Mouse (Mus musculus): Measurements from ENCODE around the gene Serpinb9b. TPM values are rescaled to one million over a fixed set of nuclear protein-coding genes. Genes with fewer than 3 reads are reported as not detected.
"Not testable (repeated sequence)": the region's sequence is repeated elsewhere in the genome, so short reads cannot be mapped to it uniquely, and the experiment has no call there.

The Serpinb9b gene
- polyA plus RNA-seq, 1 experiment from 2014 or later, result 0.28 TPM

DNA sequence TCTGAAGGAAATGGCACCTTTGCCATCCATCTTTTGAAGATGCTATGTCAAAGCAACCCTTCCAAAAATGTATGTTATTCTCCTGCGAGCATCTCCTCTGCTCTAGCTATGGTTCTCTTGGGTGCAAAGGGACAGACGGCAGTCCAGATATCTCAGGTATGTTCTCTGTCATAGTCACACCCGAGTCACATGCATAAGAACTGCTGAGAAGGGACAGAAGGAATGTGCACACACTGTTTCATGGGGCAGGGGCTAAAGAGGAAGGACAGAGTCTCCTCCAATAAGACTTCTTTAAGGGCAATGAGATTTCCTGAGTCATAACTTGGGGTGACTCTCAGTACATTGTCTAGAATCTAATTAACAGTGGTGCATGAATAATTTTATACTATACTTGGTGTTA is 20.7 kb upstream of the Serpinb9b start:
- H3K27me3 ChIP-seq, result no peaks in the 10 kb centered on the region
- no peak overlapping the region for H3K4me3 ChIP-seq
- H3K4me1 ChIP-seq, result peaks cover 7% of the 10 kb centered on the region
- no peak for ATAC-seq (replicated peaks)
- H3K36me3 ChIP-seq, result no peaks in the 10 kb centered on the region
- H3K9ac ChIP-seq (replicated peaks), result no peak overlapping the region
- no peak overlapping the region for H3K4me2 ChIP-seq (replicated peaks)
- WGBS, result 87% methylated on average over 3 of the region's 3 CpGs
- H3K27ac ChIP-seq (replicated peaks), result no peak overlapping the region
- no peaks in the 10 kb centered on the region for H3K9me3 ChIP-seq

DNA sequence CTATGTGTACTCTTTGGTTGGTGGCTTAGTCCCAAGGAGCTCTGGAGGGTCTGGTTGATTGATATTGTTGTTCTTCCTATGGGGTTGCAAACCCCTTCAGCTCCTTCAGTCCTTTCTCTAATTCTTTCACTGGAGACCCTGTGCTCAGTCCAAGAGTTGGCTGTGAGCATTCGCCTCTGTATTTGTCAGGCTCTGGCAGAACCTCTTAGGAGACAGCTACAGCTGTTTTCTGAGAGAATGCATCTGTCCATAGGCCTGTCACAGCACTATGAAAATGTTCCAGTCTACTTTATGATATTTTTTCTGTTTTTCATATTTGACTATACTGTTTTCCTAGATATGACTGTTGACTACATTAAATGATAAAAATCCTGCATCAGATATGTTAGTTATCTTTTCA is 14.8 kb upstream of the Serpinb9b start:
- no peak for ATAC-seq (replicated peaks)
- Histone ChIP-seq H3K4me1 (no peaks in the 10 kb centered on the region), H3K4me2 (replicated peaks) (no peak overlapping the region), H3K27me3 (no peaks in the 10 kb centered on the region), H3K36me3 (no peaks in the 10 kb centered on the region), H3K27ac (replicated peaks) (no peak overlapping the region), H3K4me3 (no peak overlapping the region), H3K9me3 (no peaks in the 10 kb centered on the region), H3K9ac (replicated peaks) (no peak overlapping the region)
- WGBS, result 89% methylated on average over 1 of the region's 1 CpGs

- Histone ChIP-seq H3K36me3 (no peaks in the 10 kb centered on the region), H3K9ac (replicated peaks) (no peak overlapping the region), H3K9me3 (no peaks in the 10 kb centered on the region), H3K4me2 (replicated peaks) (no peak overlapping the region), H3K27ac (replicated peaks) (no peak overlapping the region), H3K4me1 (no peaks in the 10 kb centered on the region), H3K27me3 (no peaks in the 10 kb centered on the region), H3K4me3 (no peak overlapping the region)
- ATAC-seq (replicated peaks), result no peak
- WGBS, result 65% methylated on average over 2 of the region's 2 CpGs
These were observed 13.9 kb upstream of the Serpinb9b start for GRCm38 (mm10) chr13:33013271-33013670.

- 91% methylated on average over 1 of the region's 1 CpGs for WGBS
- no peak overlapping the region for H3K27ac ChIP-seq (replicated peaks)
- no peaks in the 10 kb centered on the region for H3K27me3 ChIP-seq
- no peak overlapping the region for H3K4me3 ChIP-seq
- no peaks in the 10 kb centered on the region for H3K9me3 ChIP-seq
- H3K4me1 ChIP-seq, result no peaks in the 10 kb centered on the region
- ATAC-seq (replicated peaks), result no peak
- no peaks in the 10 kb centered on the region for H3K36me3 ChIP-seq
- H3K4me2 ChIP-seq (replicated peaks), result no peak overlapping the region
- no peak overlapping the region for H3K9ac ChIP-seq (replicated peaks)
These were observed 4.8 kb upstream of the Serpinb9b start for GRCm38 (mm10) chr13:33022371-33022770.

DNA sequence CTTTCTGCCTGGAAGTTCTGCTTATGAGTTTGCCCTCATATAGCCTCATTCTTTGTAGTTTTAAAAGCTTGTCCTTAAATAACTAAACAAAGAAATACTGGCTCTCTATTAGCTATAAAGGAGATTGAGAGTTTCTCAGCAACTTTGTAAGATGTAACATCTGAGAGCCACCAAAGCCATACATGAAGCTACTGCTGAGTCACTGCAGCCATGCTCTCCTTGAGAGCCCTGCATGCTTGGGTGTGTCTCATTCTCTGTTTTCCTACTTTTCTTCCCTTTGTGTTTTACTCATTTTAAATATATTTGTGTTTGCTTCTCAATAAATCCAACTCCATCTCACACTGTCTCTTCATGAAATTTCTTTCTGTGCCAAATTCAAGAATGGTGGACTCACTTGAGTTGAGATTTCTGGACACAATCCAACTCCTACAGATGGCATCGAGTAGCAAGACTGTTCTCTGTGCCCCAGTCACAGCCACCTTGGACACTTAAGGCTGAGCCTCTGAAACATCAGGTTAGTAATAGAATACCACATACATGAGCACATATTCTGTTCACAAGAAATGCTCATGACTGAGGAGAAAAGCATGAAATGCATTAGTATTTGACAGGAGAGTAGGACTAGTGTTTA is 674 bp upstream of the Serpinb9b start:
- whole genome bisulfite sequencing, result 64% methylated on average over 1 of the region's 1 CpGs
- ATAC-seq (replicated peaks), result no peak
- no peaks in the 10 kb centered on the region for H3K27me3 ChIP-seq
- no peaks in the 10 kb centered on the region for H3K4me1 ChIP-seq
- H3K27ac ChIP-seq (replicated peaks), result no peak overlapping the region
- no peak overlapping the region for H3K9ac ChIP-seq (replicated peaks)
- no peaks in the 10 kb centered on the region for H3K36me3 ChIP-seq
- H3K9me3 ChIP-seq, result no peaks in the 10 kb centered on the region
- H3K4me3 ChIP-seq, result no peak overlapping the region
- H3K4me2 ChIP-seq (replicated peaks), result no peak overlapping the region

GRCm38 (mm10) chr13:33028146-33028545 is 930 bp downstream of the Serpinb9b start:
- no peak overlapping the region for H3K27ac ChIP-seq (replicated peaks)
- no peaks in the 10 kb centered on the region for H3K36me3 ChIP-seq
- H3K4me3 ChIP-seq, result no peak overlapping the region
- 68% methylated on average over 2 of the region's 2 CpGs for WGBS
- no peak overlapping the region for H3K4me2 ChIP-seq (replicated peaks)
- no peak overlapping the region for H3K9ac ChIP-seq (replicated peaks)
- H3K27me3 ChIP-seq, result no peaks in the 10 kb centered on the region
- no peaks in the 10 kb centered on the region for H3K9me3 ChIP-seq
- no peaks in the 10 kb centered on the region for H3K4me1 ChIP-seq
- ATAC-seq (replicated peaks), result no peak

GRCm38 (mm10) chr13:33028550-33028949 is 1.3 kb downstream of the Serpinb9b start:
- Histone ChIP-seq H3K36me3 (no peaks in the 10 kb centered on the region), H3K9me3 (no peaks in the 10 kb centered on the region), H3K4me3 (no peak overlapping the region), H3K4me1 (no peaks in the 10 kb centered on the region), H3K9ac (replicated peaks) (no peak overlapping the region), H3K4me2 (replicated peaks) (no peak overlapping the region), H3K27ac (replicated peaks) (no peak overlapping the region), H3K27me3 (no peaks in the 10 kb centered on the region)
- WGBS, result 78% methylated on average over 2 of the region's 2 CpGs
- no peak for ATAC-seq (replicated peaks)

DNA sequence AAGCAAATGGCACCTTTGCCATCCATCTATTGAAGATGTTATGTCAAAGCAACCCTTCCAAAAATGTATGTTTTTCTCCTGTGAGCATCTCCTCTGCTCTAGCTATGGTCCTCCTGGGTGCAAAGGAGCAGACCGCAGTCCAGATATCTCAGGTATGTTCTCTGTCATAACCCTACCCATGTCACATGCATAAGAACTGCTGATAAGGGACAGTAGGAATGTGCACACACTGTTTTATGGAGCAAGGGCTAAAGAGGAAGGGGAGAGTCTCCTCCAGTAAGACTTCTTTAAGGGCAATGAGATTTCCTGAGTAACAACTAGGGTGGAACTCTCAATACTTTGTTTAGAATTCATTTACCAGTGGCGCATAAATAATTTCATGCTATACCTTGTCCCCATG is 2.3 kb downstream of the Serpinb9b start:
- not testable (repeated sequence) for ATAC-seq (replicated peaks); H3K4me1 ChIP-seq; H3K27me3 ChIP-seq; H3K4me2 ChIP-seq (replicated peaks); H3K9ac ChIP-seq (replicated peaks); H3K9me3 ChIP-seq; H3K27ac ChIP-seq (replicated peaks); H3K36me3 ChIP-seq; H3K4me3 ChIP-seq
- WGBS, result 95% methylated on average over 2 of the region's 2 CpGs

DNA sequence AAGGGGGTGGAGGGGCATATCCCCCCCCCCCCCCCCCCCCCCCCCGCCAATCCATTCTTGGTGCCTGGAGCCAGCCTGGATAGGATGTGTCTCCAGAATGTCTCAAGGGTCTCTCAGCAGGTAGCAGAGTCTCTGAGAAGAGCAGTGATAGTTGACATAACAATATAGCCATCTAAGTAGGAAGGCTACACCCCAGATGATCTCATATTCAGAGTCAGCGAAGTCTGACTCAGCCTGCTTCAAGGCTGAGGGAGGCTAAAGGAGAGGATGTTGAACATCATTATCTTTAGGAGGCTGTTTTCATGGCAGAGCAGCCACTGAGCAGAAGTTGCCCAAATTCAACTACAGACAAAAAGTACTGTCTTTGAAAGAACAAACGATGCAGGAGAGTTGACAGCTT is 3.1 kb downstream of the Serpinb9b start:
- Histone ChIP-seq H3K9ac (replicated peaks) (no peak overlapping the region), H3K27me3 (no peaks in the 10 kb centered on the region), H3K4me1 (no peaks in the 10 kb centered on the region), H3K4me3 (no peak overlapping the region), H3K36me3 (no peaks in the 10 kb centered on the region), H3K9me3 (no peaks in the 10 kb centered on the region), H3K27ac (replicated peaks) (no peak overlapping the region), H3K4me2 (replicated peaks) (no peak overlapping the region)
- WGBS, result 92% methylated on average over 2 of the region's 3 CpGs
- ATAC-seq (replicated peaks), result no peak

- no peak overlapping the region for H3K9ac ChIP-seq (replicated peaks)
- no peak overlapping the region for H3K27ac ChIP-seq (replicated peaks)
- no peaks in the 10 kb centered on the region for H3K27me3 ChIP-seq
- no peak for ATAC-seq (replicated peaks)
- H3K9me3 ChIP-seq, result no peaks in the 10 kb centered on the region
- no peaks in the 10 kb centered on the region for H3K4me1 ChIP-seq
- H3K4me2 ChIP-seq (replicated peaks), result no peak overlapping the region
- WGBS, result 73% methylated on average over 1 of the region's 1 CpGs
- H3K4me3 ChIP-seq, result no peak overlapping the region
- H3K36me3 ChIP-seq, result no peaks in the 10 kb centered on the region
These were observed 8.3 kb downstream of the Serpinb9b start for GRCm38 (mm10) chr13:33035506-33035905.

- Histone ChIP-seq H3K27me3 (no peaks in the 10 kb centered on the region), H3K36me3 (no peaks in the 10 kb centered on the region), H3K27ac (replicated peaks) (no peak overlapping the region), H3K4me1 (no peaks in the 10 kb centered on the region), H3K9ac (replicated peaks) (no peak overlapping the region), H3K4me3 (no peak overlapping the region), H3K4me2 (replicated peaks) (no peak overlapping the region), H3K9me3 (no peaks in the 10 kb centered on the region)
- ATAC-seq (replicated peaks), result no peak
- 93% methylated on average over 3 of the region's 3 CpGs for WGBS
These were observed 16.3 kb downstream of the Serpinb9b start for GRCm38 (mm10) chr13:33043542-33043941.

DNA sequence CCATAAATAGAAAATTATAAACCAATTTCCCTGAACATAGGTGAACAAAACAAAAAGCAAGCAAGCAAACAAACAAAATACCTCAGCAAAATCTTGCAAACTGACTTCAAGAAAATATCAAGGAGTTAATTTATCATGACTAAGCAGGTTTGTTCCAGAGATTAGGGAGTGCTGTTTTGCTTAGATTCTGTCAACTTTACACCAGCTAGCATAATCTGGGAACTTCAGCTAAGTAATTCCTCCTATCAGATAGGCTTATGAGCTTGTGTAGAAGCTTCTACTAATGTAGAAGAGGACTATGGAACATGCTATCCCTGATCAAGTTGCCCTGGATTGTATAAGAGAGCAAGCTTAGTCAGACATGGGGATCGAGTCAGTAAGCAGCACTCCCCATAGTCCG is 20.0 kb downstream of the Serpinb9b start:
- Histone ChIP-seq H3K27ac (replicated peaks) (no peak overlapping the region), H3K4me1 (no peaks in the 10 kb centered on the region), H3K4me3 (no peak overlapping the region), H3K9ac (replicated peaks) (no peak overlapping the region), H3K27me3 (no peaks in the 10 kb centered on the region), H3K4me2 (replicated peaks) (no peak overlapping the region), H3K9me3 (no peaks in the 10 kb centered on the region), H3K36me3 (no peaks in the 10 kb centered on the region)
- ATAC-seq (replicated peaks), result no peak
- 94% methylated on average over 2 of the region's 2 CpGs for WGBS

GRCm38 (mm10) chr13:33048187-33048586 is 21.0 kb downstream of the Serpinb9b start:
- no peak overlapping the region for H3K4me3 ChIP-seq
- H3K9me3 ChIP-seq, result no peaks in the 10 kb centered on the region
- no peaks in the 10 kb centered on the region for H3K27me3 ChIP-seq
- WGBS, result 79% methylated on average over 4 of the region's 4 CpGs
- H3K4me2 ChIP-seq (replicated peaks), result no peak overlapping the region
- ATAC-seq (replicated peaks), result no peak
- H3K27ac ChIP-seq (replicated peaks), result no peak overlapping the region
- no peaks in the 10 kb centered on the region for H3K36me3 ChIP-seq
- no peak overlapping the region for H3K9ac ChIP-seq (replicated peaks)
- no peaks in the 10 kb centered on the region for H3K4me1 ChIP-seq

Measured in forebrain, embryonic 15.5 days (tissue).